Mouse (Mus musculus): ENCODE measurements at regions not wholly inside any gene's neighbourhood (a gene's known extent, or its start where the extent isn't known, plus 50 kb on each side); places are given as distances from the start of the nearest gene placed in this dataset.
A peak's percentile ranks its signal among the peaks of the same experiment; 100 is the strongest.
"Not testable (repeated sequence)": the region's sequence is repeated elsewhere in the genome, so short reads cannot be mapped to it uniquely, and the experiment has no call there.

GRCm38 (mm10) chr6:63044984-63045383, 210.7 kb upstream of the Grid2 start:
- DNase-seq (ENCODE audit: extremely low spot score in 1 of 2, low spot score in 2 of 2) = no peak
- intact Hi-C loops (cut with DNase I) = no loop called here

- DNase-seq (ENCODE audit: extremely low spot score in 1 of 2, low spot score in 2 of 2); intact Hi-C loops (cut with DNase I): not testable (repeated sequence)
Observed at GRCm38 (mm10) chr6:63064576-63064975, 191.1 kb upstream of the Grid2 start.

DNA sequence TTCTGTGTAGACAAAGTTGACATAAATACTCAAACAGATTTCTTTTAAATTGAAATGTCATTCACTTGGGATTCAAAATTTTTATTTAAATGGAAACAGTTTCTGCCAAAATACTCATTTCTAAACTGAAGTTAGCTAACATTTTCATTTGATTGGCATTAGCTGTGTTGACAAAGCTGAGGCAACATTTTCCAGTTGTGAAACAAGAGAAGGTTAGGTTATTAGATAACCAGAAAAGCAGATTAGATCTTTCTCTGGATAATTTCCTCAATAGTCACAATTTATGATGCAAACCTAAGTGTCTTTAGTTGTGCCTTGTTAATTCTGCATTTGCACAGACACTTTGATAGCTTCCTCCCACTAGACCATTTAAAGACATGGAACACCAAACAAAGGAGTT, 167.5 kb upstream of the Grid2 start:
- intact Hi-C loops (cut with DNase I) = no loop called here
- DNase-seq (ENCODE audit: extremely low spot score in 1 of 2, low spot score in 2 of 2) = no peak

DNA sequence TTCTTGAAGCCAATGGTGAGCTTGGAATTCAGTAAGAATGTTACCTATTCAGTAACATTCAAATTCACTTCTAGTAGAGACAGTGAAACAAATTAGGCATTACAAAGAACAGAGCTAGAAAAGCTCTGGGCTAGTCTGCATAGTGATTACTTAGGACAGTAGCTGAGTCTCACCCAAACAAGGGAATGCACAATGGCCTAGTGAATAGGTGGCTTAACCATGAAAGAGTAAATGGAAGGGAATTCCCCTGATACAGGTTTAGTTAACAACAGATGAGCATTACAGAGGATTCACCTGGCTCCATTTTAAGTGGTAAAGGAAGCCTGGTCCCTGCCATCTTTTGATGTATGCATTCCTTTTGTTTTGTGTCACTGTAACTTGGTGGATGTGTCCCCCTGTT, 126.8 kb upstream of the Grid2 start:
- intact Hi-C loops (cut with DNase I) = not testable (repeated sequence)

GRCm38 (mm10) chr6:63149300-63149699, 106.4 kb upstream of the Grid2 start:
- DNase-seq (ENCODE audit: extremely low spot score in 1 of 2, low spot score in 2 of 2) = no peak
- intact Hi-C loops (cut with DNase I) = no loop called here

More for the DNA sequence above, 126.8 kb upstream of the Grid2 start:
- not testable (repeated sequence) for DNase-seq (ENCODE audit: extremely low spot score in 1 of 2, low spot score in 2 of 2)

GRCm38 (mm10) chr6:63180210-63180609, 75.5 kb upstream of the Grid2 start:
- peak in 1 of 2 experiments; percentile 45 for DNase-seq (ENCODE audit: extremely low spot score in 1 of 2, low spot score in 2 of 2)
- intact Hi-C loops (cut with DNase I) = no loop called here

Data from left cerebral cortex, postnatal 10 days (tissue).